Mouse (Mus musculus) CD4-positive, CD25-positive, alpha-beta regulatory T cell, adult 4 months (primary cell): ENCODE measurements around the gene Trim12c. TPM values are rescaled to one million over a fixed set of nuclear protein-coding genes. Genes with fewer than 3 reads are reported as not detected.
"Not testable (repeated sequence)": the region's sequence is repeated elsewhere in the genome, so short reads cannot be mapped to it uniquely, and the experiment has no call there.

ENCODE experiments used
- ATAC-seq: one replicate; pipeline ENCODE4 v1.8.0; 2017
- polyA plus RNA-seq, 2 experiments: library from polyadenylated mRNA; unstranded; fragments of 100-300 nt; shearing (Covaris generic); gene quantifications; one replicate each; pipeline ENCODE4 v1.2.1; 2017

The Trim12c gene
- polyA plus RNA-seq: 10 to 100 TPM; 20.6 to 26.7 TPM

DNA sequence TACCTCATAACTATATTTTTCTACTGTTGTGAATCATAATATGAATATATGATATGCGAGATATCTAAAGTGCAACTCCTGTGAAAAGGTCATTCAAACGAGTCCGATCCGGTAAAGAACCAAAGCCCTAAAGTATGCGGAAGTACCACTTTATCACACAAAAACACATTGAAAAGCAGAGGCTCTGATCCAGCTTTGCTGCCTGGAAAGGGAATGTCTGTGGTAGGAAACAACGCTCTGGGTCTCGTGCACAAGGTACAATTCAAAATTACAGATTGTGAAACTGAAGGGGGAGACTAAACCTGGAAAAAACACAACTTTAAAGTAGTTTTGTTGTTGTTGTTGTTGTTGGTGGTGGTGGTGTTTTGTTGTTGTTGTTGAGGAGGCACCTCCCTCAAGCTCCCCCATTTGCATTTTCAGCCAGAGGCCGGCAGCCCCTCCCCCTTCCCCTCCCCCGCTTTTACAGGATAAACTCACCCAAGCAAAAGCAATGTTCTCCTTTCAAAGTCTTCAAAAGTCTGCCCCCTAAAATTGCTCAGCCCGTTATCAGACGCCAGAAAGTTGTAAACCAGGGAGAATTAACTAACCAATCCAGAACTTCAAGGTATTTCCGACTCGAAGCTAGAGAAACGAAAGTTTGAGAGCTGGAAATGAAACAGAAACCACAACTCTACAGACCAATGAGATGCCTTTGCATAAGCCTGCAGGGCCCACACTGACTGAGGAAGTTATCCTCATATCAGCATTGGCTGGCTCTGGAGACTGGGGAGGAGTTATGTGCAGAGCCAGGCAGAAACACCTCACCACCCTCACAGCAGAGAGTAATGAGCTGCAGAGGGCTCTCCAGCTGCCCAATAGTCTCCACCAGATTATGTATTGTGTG, at the start of gene Trim12c:
Trim12c (minus strand) TSS at position 646 of the 883 bp plus-strand sequence.
- peak; percentile 99 for ATAC-seq

DNA sequence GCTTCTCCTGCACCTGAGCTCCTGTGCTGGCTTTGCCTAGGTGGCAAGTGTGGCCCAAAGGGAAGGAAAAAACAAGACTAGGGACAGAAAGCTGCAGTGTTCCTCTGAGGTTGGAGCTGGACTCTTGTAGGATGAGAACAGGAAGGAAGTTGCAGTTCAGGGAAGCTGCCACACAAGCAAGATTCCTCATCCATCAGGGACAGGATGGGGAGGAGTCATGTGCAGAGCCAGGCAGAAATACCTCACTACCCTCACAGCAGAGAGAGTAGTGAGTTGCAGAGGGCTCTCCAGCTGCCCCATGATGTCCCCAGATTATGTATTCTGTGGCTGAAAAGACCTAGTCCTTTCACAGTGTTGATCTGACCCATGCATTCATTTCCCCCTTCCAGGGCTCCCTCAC, 48.0 kb upstream of the Trim12c start:
- ATAC-seq: peak; percentile 42

DNA sequence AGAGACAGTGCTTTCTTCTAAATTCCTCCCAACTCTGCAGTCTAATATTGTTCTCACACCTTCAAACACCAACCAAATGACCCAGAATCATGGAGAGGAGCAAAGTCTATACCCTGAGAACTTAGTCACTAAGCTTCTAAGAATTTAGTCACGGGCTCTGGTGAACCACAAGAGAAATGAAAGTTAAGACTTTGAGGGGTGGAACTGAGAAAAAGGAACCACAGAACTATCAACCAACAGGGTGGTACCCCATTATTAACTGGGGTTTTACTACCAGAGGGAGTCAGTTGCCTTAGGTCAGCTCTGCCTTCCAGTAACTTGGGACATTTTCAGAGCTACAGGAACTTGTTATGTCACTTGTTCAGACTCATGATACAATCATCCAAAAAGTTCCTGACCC, 47.5 kb upstream of the Trim12c start, which contains the start of gene Trim30c:
Trim30c (minus strand) TSS at position 140 of the 400 bp plus-strand sequence.
- ATAC-seq: peak; percentile 57

DNA sequence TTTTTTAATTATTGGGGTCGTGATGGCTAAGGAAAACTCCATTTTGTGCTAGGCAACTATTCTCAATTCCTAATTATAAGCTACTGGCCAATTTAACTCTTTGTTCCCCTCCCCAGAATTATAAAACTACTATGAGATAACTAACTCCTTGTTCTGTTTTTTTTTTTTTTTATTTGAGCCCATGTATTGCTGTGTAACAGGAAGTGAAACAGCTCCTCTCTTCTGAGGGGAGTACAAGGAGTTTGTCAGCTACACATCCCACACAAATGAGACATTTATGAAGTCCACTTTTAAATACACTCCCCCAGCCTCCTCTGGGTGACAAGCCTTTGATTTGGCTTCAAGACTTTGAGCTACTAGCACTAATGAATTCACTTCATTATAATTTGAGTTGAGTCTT, 45.3 kb upstream of the Trim12c start:
- no peak for ATAC-seq

DNA sequence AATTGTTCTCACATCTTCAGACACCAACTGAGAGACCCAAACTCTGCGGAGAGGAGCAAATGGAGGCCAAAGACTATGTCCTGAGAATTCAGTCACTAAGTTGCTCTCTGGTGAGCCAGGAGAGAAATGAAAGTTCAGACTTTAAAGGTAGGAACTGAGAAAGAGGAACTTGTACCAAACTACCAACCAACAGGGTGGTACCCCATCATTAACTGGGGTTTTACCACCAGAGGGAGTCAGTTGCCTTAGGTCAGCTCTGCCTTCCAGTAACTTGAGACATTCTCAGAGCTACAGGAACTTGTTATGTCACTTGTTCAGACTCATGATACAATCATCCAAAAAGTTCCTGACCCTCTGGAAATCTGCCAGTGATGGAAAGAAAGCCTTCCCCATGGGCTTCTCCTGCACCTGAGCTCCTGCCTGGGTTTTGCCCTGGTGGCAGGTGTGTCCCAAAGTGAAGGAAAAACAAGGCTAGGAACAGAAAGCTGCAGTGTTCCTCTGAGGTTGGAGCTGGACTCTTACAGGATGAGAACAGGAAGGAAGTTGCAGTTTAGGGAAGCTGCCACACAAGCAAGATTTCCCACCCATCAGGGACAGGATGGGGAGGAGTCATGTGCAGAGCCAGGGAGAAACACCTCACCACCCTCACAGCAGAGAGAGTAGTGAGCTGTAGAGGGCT, 16.7 kb upstream of the Trim12c start, which contains the start of gene Trim30b:
Trim30b (minus strand) TSS at position 149 of the 679 bp plus-strand sequence.
- peak; percentile 91 for ATAC-seq

DNA sequence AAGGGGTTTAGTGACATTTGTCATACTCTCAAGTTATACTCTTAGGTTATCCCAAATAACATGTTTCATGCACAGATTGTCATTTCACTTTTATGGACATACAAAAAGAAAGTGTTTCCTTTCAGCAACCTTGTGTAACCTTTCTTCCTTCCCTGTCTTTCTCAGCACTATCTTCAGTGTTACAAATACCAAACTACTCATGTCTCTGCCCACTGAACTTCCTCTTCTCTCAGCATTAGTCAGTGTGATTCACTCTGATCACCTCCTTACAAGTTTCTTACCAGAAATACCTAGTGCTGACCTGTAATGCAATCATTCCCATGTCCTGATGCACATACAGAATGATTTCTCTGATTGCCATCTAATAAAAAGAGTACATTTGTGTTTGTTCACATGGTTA, 13.2 kb upstream of the Trim12c start:
- no peak for ATAC-seq

DNA sequence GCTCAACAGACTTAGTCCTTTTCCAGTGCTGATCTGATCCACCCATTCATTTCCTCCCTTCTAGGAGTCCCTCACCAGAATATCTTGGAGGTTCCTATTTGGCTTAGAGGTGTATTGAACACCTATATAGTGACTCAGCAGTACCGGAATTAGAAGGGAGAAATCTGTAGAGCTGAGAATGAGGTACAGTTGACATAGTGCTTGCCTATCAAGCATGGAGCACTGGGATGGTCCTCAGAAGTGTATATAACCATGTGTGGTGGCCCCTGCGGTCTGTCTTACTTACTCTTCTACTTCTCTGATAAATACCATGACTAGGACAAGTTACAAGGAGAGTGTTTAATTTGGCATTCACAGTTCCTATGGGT, 422 bp upstream of the Trim12c start:
- ATAC-seq: no peak

DNA sequence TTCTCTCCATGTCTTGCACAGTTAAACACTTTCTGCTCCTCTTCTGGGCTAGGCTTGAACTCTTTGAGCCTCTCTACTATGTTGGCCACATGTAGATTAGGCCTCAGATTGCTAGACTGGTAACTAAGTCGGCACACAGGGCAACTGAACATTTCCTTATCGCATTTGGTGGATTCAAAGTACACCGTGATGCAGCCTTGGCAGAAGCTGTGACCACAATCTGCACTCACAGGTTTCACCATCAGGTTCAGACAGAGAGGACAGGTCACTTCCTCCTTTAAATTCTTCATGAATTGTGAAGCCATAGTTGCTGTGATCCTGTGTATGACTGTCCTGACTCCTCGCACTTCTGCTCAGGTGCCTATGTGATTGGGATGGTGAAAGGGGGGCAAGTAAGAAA, 5.1 kb downstream of the Trim12c start:
- not testable (repeated sequence) for ATAC-seq

DNA sequence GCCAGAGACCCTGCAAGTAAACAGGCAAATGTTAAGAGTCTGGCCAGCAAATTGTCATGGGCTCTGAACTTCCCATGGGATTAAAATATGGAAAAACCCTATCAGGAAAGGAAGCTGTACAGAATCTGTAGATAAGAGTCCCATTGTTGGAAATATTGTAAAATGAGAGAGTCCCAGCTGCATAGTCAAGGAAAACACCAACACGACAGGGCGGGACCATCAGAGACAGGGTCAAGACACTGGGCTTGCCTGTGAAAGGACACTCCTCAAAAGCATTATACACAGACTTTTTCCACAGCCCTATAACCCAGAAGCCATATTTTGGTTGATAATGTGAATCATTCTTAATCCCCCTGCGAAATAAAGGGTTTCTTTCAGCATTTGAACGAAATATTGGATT, 12.4 kb downstream of the Trim12c start:
- not testable (repeated sequence) for ATAC-seq

DNA sequence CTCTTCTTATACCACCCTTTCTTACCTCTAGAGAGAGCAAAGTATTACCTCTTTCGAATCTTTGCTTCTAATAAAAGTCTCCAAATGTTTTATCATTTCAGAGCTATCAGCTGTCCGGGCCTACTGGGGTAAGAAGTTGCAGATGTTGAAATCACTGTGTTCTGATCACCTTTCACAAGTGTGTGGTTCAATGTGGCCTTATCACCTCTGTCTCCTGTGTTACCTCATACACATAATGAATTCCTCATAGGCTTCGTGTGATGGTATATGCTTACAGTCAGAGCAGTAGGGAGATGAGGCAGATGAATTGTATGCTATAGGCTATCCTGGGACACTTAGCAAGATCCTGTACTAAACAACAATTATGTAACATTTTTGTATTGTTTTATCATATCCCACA, 17.6 kb downstream of the Trim12c start:
- not testable (repeated sequence) for ATAC-seq

DNA sequence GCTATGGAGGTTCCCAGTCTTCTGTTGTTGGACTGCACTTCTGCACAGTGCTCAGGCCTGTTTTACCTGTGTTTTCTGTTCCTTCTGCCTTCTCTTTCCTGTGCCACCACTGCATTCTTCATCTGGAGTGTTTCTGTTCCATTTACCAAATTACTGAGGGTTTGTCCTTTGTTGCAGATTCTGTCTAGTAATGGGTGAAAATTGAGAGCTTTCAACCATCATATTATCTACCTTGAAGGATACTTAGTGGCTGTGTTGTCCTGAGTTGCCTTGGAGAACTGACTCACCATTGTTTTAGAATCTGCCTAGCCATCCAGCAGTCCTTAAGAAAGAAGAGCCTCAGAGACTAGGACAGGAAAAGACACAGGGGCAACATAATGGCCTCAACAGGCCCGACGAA, 24.0 kb downstream of the Trim12c start, which contains the start of gene Trim34b:
Trim34b (plus strand) TSS at position 301 of the 400 bp plus-strand sequence.
- not testable (repeated sequence) for ATAC-seq

DNA sequence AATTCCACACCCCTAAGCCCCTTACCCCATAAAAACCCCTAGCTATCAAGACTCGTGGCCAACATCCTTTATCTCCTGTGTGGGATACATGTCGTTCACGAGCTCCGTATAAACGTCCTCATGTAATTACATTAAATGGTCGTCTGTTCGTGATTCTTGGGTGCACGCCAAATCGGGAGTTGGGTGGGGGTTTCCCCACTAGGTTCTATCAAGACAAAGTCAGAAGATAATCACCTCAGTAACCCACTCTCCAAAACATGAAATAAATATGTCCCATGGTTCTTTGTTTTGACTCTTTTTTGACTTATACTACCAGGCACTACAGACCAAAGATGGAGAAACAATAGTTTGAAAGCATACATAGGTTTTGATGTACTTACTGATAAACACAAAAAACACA, 31.1 kb downstream of the Trim12c start:
- peak; percentile 74 for ATAC-seq

DNA sequence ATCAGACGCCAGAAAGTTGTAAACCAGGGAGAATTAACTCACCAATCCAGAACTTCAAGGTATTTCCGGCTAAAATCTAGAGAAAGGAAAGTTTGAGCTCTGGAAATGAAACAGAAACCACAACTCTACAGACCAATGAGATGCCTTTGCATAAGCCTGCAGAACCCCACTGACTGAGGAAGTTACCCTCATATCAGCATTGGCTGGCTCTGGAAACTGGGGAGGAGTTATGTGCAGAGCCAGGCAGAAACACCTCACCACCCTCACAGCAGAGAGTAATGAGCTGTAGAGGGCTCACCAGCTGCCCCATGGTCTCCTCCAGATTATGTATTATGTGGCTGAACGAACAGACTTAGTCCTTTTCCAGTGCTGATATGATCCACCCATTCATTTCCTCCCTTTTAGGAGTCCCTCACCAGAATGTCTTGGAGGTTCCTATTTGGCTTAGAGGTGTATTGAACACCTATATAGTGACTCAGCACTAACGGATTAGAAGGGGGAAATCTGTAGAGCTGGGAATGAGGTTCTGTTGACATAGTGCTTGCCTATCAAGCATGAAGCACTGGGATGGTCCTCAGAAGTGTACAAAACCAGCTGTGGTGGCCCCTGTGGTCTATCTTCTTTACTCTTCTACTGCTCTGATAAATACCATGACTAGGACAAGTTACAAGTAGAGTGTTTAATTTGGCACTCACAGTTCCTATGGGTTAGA, 37.6 kb downstream of the Trim12c start, which contains the start of gene Trim12a:
Trim12a (minus strand) TSS at position 98 of the 712 bp plus-strand sequence.
- ATAC-seq: peak; percentile 94

DNA sequence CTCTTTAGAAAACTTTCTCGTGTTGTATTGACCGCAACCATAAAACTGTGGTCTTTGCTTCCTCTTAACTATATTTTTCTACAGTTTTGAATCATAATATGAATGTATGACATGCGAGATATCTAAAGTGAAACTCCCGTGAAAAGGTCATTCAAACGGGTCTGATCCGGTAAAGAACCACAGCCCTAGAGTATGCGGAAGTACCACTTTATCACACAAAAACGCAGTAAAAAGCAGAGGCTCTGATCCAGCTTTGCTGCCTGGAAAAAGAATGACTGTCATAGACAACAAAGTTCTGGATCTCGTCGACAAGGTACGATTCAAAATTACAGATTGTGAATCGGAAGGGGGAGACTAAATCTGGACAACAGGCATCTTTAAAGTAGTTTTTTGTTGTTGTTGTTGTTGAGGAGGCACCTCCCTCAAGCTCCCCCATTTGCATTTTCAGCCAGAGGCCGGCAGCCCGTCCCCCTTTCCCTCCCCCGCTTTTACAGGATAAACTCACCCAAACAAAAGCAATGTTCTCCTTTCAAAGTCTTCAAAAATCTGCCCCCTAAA, 38.3 kb downstream of the Trim12c start:
- peak; percentile 58 for ATAC-seq

DNA sequence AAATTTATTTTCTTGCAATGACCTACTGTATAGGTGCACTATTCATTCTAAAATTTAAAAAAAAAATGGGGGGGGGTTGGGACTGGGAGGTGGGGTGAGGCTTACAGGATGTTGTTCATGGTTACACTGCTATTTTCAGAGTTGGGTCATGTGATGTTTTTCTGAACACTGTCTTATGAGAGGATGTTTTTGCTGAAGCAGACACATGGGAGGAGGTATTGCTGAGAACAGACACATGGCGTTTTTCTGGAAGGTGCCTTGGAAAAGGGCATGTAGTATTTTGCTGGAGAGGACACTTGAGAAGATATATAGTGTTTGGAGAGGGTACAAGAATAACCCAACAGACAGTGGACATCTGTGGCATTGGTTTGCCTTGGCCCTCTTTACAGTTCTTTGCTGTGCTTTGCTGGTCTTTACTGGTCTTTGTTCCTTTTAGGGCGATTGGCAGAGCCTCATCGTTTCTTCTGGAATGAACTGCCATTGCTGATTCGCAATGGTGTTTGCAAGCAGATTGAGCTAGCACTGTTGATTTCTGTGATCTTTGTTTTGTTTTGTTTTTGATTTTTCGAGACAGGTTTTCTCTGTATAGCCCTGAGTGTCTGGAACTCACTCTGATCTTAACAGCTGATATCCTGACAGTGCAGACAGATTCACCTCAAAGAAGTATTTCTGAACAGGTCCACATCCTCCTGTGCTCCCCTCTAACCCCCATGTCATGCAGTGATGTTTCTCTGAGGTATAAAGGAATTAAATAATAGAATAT, 61.3 kb downstream of the Trim12c start:
- ATAC-seq: peak; percentile 59

DNA sequence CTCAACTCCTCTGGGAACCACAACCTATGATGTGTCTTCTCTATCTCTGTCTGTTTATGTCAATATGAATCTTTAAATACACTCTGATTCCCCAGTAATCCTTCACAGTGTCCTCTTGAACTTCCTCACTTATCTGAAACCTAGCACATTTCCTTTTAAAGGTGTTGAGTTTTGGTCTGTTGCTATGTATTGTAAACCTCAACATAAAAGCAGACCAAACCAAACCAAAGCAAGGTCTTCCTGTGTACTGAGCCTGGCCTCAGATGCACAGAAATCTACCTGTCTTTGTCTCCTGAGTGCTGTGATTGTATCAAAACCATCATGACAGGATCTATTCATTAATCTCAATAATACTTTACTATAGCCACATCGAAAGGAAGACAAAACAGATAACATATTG, 62.5 kb downstream of the Trim12c start:
- ATAC-seq: peak; percentile 14

Other genes with a start within 250 kb of the Trim12c start
- not detected for gene Olfr646, start 248.5 kb downstream of the Trim12c start, polyA plus RNA-seq
- not detected for gene Ubqln5, start 223.5 kb downstream of the Trim12c start, polyA plus RNA-seq
- gene Olfr643, start 216.0 kb downstream of the Trim12c start, polyA plus RNA-seq: not detected
- not detected for gene Ubqln3, start 210.1 kb downstream of the Trim12c start, polyA plus RNA-seq
- gene Ubqlnl, start 202.8 kb downstream of the Trim12c start, polyA plus RNA-seq: not detected
- gene Olfm5, start 188.5 kb downstream of the Trim12c start, polyA plus RNA-seq: not detected
- gene Olfr648, start 170.0 kb downstream of the Trim12c start, polyA plus RNA-seq: under 1 TPM; 0.20 to 0.23 TPM
- not detected for gene Olfr649, start 157.4 kb downstream of the Trim12c start, polyA plus RNA-seq
- gene Trim6, start 134.6 kb downstream of the Trim12c start, polyA plus RNA-seq: 1 to 10 TPM in 1 of 2 experiments, under 1 TPM in 1; 0.25 to 2.7 TPM
- 10 to 100 TPM; 71.3 to 83.9 TPM for gene Trim34a, start 108.9 kb downstream of the Trim12c start, polyA plus RNA-seq
- gene Trim5, start 65.3 kb downstream of the Trim12c start, polyA plus RNA-seq: 10 to 100 TPM; 36.0 to 41.6 TPM
- 100 to 1,000 TPM; 162 to 190 TPM for gene Trim12a, start 37.9 kb downstream of the Trim12c start, polyA plus RNA-seq
- gene Trim34b, start 23.9 kb downstream of the Trim12c start, polyA plus RNA-seq: 1 to 10 TPM; 1.1 to 2.3 TPM
- 1 to 10 TPM; 1.1 to 1.5 TPM for gene Trim30b, start 16.5 kb upstream of the Trim12c start, polyA plus RNA-seq
- gene Trim30c, start 47.5 kb upstream of the Trim12c start, polyA plus RNA-seq: 1 to 10 TPM in 1 of 2 experiments, under 1 TPM in 1; 0.75 to 1.2 TPM
- 10 to 100 TPM; 81.7 to 90.6 TPM for gene Trim30a, start 111.8 kb upstream of the Trim12c start, polyA plus RNA-seq
- 10 to 100 TPM; 40.7 to 42.4 TPM for gene Trim30d, start 154.5 kb upstream of the Trim12c start, polyA plus RNA-seq
- not detected for gene Olfr651, start 196.8 kb upstream of the Trim12c start, polyA plus RNA-seq
- gene Olfr652, start 207.5 kb upstream of the Trim12c start, polyA plus RNA-seq: under 1 TPM in 1 of 2 experiments, not detected in 1; 0.13 TPM
- not detected for gene Olfr653, start 224.0 kb upstream of the Trim12c start, polyA plus RNA-seq
- gene Olfr654, start 233.7 kb upstream of the Trim12c start, polyA plus RNA-seq: not detected
- gene Olfr655, start 248.4 kb upstream of the Trim12c start, polyA plus RNA-seq: under 1 TPM in 1 of 2 experiments, not detected in 1; 0.27 TPM